In the genomic region with DNA sequence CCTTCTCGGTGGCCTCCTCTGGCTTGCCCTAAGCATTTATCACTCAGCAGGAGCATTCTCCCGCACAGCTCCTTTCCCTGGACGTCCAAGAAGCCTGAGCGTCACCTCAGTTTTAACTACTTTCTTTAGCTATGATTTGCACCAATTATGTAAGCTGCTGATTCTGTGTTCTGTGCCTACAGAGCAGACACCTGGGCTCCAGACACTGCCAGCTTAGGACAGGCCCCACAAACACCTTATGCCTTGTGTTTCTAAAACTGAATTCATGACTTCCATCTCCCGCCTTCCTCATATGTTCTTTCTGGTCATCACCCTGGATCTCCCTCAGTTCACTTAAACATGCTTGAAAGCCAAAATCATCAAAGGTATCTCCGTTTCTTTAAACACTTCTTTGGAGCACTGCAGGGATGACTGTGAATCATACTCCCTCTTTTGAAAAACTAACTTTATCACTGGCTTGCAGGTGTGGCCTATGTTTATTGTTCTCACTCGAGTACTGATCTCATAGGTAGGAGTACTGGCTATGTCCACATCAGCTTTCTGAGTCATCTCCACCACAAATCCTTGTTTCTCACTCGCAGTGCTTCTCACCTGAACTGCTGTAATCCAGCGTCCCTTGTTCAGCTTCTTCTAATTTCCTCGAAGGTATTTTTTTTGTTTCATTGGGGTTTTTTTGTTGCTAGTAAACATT, we compare ENCODE assay signal across 20 mouse cellular contexts. TPM values are rescaled to one million over a fixed set of nuclear protein-coding genes. Genes with fewer than 3 reads are reported as not detected.
DNase-seq lines count a peak whose midpoint lies in the region; ATAC-seq lines count a peak whose summit lies in the region.
"Had no signal": no experiment of that assay in that cellular context is flagged by ENCODE, and none has a peak within 500 bp of the region (broad histone marks: within the 10 kb centered on the region; RNA-seq: fewer than 3 reads in every experiment).

No protein-coding gene starts in this region.

- peak; percentile 72; the same call in 1 of the 2 replicates for ATAC-seq in cerebellum, adult (ENCODE audit: insufficient number of reproducible peaks, low FRiP score, low TSS enrichment)
- ATAC-seq: CD4-positive, CD25-positive, alpha-beta regulatory T cell, adult 4 months had no signal

- H3K4me1 ChIP-seq in heart, embryonic 10.5 days: no peaks in the 10 kb centered on the region
- H3K4me1 ChIP-seq: embryonic facial prominence, embryonic 12.5 days had no signal

- no peak overlapping the region for H3K27ac ChIP-seq in heart, embryonic 10.5 days
- H3K27ac ChIP-seq: embryonic facial prominence, embryonic 12.5 days; forebrain, embryonic 10.5 days; hindbrain, embryonic 14.5 days had no signal

- no peaks in the 10 kb centered on the region for H3K36me3 ChIP-seq in heart, embryonic 10.5 days
- H3K36me3 ChIP-seq: embryonic facial prominence, embryonic 12.5 days; forebrain, embryonic 10.5 days; G1E had no signal

- no peak for DNase-seq in cerebellum, postnatal 36 days
- peak; percentile 9 for DNase-seq in heart, embryonic 10.5 days (ENCODE audit: low spot score)
- DNase-seq in heart, postnatal 36 days: no peak
- DNase-seq in urinary bladder, postnatal 14 days (ENCODE audit: low spot score): peak; percentile 18
- no peak for DNase-seq in urinary bladder, postnatal 25 days (ENCODE audit: low spot score)
- no peak for DNase-seq in layer of hippocampus, postnatal 10 days (ENCODE audit: low spot score in 2 of 2)
- no peak for DNase-seq in layer of hippocampus, adult 9-11 months
- DNase-seq: gastrocnemius, postnatal 14 days; heart, postnatal 14 days; kidney, adult 18-20 months; kidney, postnatal 10 days; right cerebral cortex, adult 18-20 months; spleen, adult 18-20 months; thymus, postnatal 36 days had no signal

- no peaks in the 10 kb centered on the region for H3K9me3 ChIP-seq in heart, embryonic 10.5 days
- H3K9me3 ChIP-seq: embryonic facial prominence, embryonic 12.5 days; forebrain, embryonic 10.5 days; G1E had no signal

- 72% methylated on average over 10 of the region's 10 CpGs for WGBS in heart, embryonic 10.5 days

- intact Hi-C loops in heart, postnatal 36 days (cut with DNase I): no loop called here

- no peaks in the 10 kb centered on the region for H3K27me3 ChIP-seq in heart, embryonic 10.5 days (ENCODE audit: insufficient read depth, poor library complexity, severe bottlenecking)
- H3K27me3 ChIP-seq: embryonic facial prominence, embryonic 12.5 days had no signal

- H3K4me3 ChIP-seq in heart, embryonic 10.5 days: no peak overlapping the region
- H3K4me3 ChIP-seq: embryonic facial prominence, embryonic 12.5 days; forebrain, embryonic 10.5 days had no signal

RNA-seq across cellular contexts. Expression of gene Thumpd3, which starts 14.9 kb away (rescaled TPM):
- polyA plus RNA-seq in heart, embryonic 10.5 days (2016; fragmentation: Nextera tagmentation; extraction: Ambion mirVana): 51.7 and 54.8 TPM in 2 replicates
- total RNA-seq in heart, postnatal 36 days (2021): 10 to 100 TPM; 17.1 to 18.8 TPM
- total RNA-seq in layer of hippocampus, postnatal 10 days (2021): 10 to 100 TPM; 38.5 to 41.6 TPM

RNA-seq across cellular contexts. Expression of gene Setd5, which starts 46.0 kb away (rescaled TPM):
- polyA plus RNA-seq in heart, embryonic 10.5 days (2016; fragmentation: Nextera tagmentation; extraction: Ambion mirVana): 69.8 and 82.2 TPM in 2 replicates
- 10 to 100 TPM; 34.3 to 42.0 TPM for total RNA-seq in heart, postnatal 36 days (2021)
- 100 to 1,000 TPM; 130 TPM for total RNA-seq in layer of hippocampus, postnatal 10 days (2021)

Comparison
In these comparisons a context has a peak if more than half of its experiments do, and no peak if none do; other contexts are left out.
1. DNase-seq: peak in heart, embryonic 10.5 days (single experiment) and urinary bladder, postnatal 14 days (single experiment); none in cerebellum, postnatal 36 days (0 of 2), heart, postnatal 36 days (0 of 2), urinary bladder, postnatal 25 days (single experiment), layer of hippocampus, postnatal 10 days (0 of 2) and layer of hippocampus, adult 9-11 months (single experiment).